Mouse (Mus musculus) induced T-regulatory cell, adult 2 months (primary cell): ENCODE measurements around the gene Tnfrsf13b.
A peak's percentile ranks its signal among the peaks of the same experiment; 100 is the strongest.
"Not testable (repeated sequence)": the region's sequence is repeated elsewhere in the genome, so short reads cannot be mapped to it uniquely, and the experiment has no call there.

ENCODE experiments used
- DNase-seq: peaks from one replicate; pipeline ENCODE4 v3.0.0-alpha.2; 2012; ENCODE audit warnings: low read depth

Tnfrsf13b gene

GRCm38 (mm10) chr11:61173477-61173876 is 46.9 kb downstream of the Tnfrsf13b start:
- not testable (repeated sequence) for DNase-seq

DNA sequence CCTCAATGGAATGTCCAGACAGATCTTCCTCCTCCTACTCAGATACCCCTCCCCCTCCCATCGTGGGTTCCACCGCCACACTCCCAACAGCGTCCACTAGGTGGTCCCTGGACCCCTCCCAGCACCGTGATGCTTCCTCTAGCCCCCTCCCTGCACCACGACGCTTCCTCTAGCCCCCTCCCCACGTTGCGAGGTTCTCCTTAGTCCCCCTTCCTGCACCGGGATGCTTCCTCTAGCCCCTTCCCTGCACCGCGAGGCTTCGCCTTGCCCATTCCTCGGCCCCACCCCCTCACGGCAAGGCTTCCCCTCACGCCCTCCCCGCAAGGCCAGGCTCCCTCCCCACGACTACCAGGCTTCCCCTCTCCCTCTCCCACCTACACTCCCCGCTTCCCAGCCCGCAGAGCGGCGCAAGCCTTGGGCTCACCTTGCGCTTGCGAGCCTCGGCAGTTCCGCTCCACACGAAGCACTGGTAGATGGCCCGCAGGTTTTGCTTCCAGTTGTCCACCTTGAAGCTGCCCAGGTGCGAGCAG is 47.8 kb downstream of the Tnfrsf13b start:
- peak; percentile 71 for DNase-seq

GRCm38 (mm10) chr11:61174821-61175658 is 48.5 kb downstream of the Tnfrsf13b start, which contains the start of gene Usp22:
Gene Usp22, minus strand, starts transcription at chr11:61175055.
- DNase-seq = peak; percentile 100

DNA sequence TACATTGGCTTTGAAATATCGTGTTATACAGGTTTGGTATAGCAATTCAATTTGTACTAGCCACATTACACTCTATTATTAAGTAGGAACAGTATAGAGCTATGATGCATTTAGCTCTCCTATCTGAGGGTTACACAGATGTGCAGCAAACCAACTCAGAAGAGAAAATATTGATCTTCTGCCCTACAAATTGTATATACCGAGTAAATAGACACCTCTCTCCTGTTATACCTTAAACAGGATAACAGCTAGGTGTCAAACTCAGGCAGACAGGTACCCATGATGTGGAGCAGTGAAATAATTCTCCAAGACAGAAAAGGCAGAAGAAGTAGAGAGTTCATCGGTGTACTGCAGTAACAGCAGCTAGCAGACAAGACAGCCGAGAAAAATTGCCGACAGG is 49.2 kb downstream of the Tnfrsf13b start:
- no peak for DNase-seq

- no peak for DNase-seq
These were observed 49.8 kb downstream of the Tnfrsf13b start for GRCm38 (mm10) chr11:61176321-61176720.

- no peak for DNase-seq
These were observed 53.8 kb downstream of the Tnfrsf13b start for GRCm38 (mm10) chr11:61180361-61180760.

- DNase-seq = no peak
These were observed 55.1 kb downstream of the Tnfrsf13b start for GRCm38 (mm10) chr11:61181624-61182023.

DNA sequence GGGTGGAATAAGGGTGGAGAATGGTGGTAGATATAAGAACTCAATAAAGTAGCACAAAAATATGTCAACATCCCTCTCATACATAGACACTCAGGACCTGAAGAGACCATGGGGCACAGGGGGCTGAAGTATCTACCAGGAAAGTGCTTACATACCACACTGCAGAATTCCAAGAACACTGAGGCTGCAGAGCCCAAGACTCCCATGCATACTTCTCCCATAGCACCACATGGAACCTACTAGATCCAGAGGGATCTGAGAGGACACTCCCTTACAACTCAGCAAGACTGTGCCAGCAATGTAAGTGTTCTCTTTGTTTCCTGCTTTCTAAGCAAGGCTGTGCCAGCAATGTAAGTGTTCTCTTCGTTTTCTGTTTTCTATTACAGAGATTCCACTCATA is 57.3 kb downstream of the Tnfrsf13b start:
- DNase-seq = no peak

DNA sequence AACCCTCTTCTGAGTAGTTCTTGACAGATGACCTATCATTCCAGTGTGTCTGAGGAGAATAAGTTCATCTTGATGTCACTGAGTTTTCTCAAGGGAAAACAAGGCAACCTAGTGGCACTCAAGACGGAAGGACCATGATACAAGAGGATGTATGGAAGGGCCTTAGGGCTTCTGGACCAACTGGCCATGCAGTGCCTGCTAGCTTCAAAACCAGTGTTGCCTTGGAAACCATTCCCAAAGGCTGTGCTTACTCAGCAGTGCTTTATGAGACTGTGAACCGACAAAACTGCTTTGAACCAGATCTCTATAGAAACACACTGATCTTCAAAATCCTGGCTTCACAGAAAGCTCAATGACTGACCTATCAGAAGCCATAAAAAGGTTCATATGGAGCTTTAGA is 64.2 kb downstream of the Tnfrsf13b start:
- no peak for DNase-seq

- DNase-seq = not testable (repeated sequence)
These were observed 65.6 kb downstream of the Tnfrsf13b start for GRCm38 (mm10) chr11:61192123-61192522.

DNA sequence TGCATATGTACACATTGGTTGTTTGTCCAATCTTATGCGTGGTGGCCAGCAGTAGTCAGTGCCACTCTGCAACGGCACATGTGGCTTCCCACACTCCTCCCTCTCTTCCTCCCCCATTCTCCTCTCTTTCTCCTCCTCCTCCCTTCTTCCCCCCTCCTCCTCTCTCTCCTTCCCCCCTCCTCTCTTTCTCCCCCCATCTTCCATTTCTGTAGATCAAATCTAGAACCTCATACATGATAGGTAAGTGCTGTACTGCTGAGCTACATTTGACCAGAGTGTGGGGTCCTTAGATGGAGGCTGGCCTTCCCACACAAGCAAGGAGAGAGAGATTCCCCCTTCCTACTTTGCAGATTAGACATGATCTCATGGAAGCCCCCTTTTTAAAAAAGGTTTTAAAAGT is 66.2 kb downstream of the Tnfrsf13b start:
- no peak for DNase-seq

GRCm38 (mm10) chr11:61193392-61193791 is 66.8 kb downstream of the Tnfrsf13b start:
- DNase-seq = peak; percentile 84

DNA sequence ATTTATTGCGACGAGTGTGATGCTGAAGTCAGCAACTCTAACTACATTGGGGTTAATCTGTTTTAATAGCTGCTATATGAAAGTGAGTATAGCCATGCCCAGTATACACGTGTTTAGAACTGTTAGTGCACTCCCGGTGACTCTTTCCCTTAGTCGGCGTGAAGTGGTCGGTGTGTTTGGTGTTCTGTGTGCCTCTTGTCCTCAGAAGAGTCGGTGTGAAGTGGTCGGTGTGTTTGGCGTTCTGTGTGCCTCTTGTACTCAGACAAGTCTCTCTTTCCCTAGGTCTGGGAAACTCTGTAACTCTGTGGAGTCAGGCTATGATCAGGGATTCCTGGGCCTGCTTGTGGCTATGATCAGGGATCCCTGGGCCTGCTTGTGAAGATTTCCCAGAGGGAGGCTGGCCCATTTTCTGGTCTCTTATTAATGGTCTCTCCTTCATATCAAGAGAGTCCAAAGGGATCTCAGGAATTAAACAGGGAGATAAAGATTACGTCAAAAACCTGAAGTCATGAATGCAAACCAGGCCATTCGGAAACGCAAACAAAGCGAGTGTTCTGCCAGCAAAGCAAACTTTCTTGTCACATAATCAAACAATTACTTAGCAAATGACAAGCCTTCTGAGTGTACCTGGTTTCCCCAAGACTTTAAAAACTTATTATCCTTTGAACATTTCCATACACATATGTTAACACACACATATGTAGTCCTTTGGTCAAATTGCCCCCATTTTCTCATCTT is 70.2 kb downstream of the Tnfrsf13b start:
- DNase-seq = no peak

DNA sequence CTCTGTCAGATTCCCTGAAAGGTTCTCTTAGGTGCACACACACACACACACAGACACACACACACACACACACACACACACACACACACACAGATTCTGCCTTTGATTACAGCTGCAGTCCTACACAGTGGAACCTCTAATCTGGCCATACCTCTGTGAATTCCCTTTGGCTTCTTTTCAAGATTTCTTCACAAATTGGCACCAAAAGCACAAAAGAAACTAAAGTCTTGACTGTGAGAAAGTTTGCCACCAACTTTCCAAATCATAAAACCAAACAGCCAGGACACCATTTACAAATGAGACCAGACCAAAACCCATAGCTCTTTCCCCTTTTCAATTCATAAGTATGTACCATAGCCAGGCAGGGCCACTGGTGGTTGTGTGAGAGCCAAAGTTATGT is 71.4 kb downstream of the Tnfrsf13b start:
- no peak for DNase-seq
